Mouse (Mus musculus) midbrain, embryonic 16.5 days (tissue): ENCODE measurements around the gene Camta1. TPM values are rescaled to one million over a fixed set of nuclear protein-coding genes. Genes with fewer than 3 reads are reported as not detected.

ENCODE experiments used
- ATAC-seq: fragments of 200-750 bp; cut with Nextera tagmentation; 2 replicates; pipeline ENCODE4 v1.8.0; 2017; ENCODE audit warnings: moderate TSS enrichment
- H3K27ac ChIP-seq: fragments of 300-500 bp; sonication (generic); 2 replicates; pipeline ENCODE4 v1.5.1; 2014; ENCODE audit warnings: mild to moderate bottlenecking, low read length, mixed read lengths
- H3K27me3 ChIP-seq: fragments of 300-500 bp; sonication (generic); 2 replicates; pipeline ENCODE4 v1.6.1; 2014; ENCODE audit warnings: low read depth, low read length, mixed read lengths; ENCODE audit not compliant: control insufficient read depth, insufficient read depth
- H3K36me3 ChIP-seq: fragments of 300-500 bp; sonication (generic); 2 replicates; pipeline ENCODE4 v1.6.1; 2014; ENCODE audit warnings: mild to moderate bottlenecking, low read length, moderate library complexity, mixed read lengths; ENCODE audit not compliant: control insufficient read depth, insufficient read depth
- H3K4me1 ChIP-seq: fragments of 300-500 bp; sonication (generic); 2 replicates; pipeline ENCODE4 v1.6.1; 2014; ENCODE audit warnings: mild to moderate bottlenecking, low read length, mixed read lengths; ENCODE audit not compliant: control insufficient read depth, insufficient read depth
- H3K4me2 ChIP-seq: fragments of 300-500 bp; sonication (generic); 2 replicates; pipeline ENCODE4 v1.6.1; 2014; ENCODE audit warnings: mild to moderate bottlenecking, low read length, mixed read lengths
- H3K4me3 ChIP-seq: fragments of 300-500 bp; sonication (generic); 2 replicates; pipeline ENCODE4 v1.5.1; 2014; ENCODE audit warnings: low read depth, mild to moderate bottlenecking, low read length, moderate library complexity, mixed read lengths
- H3K9ac ChIP-seq: fragments of 300-500 bp; sonication (generic); 2 replicates; pipeline ENCODE4 v1.6.1; 2014; ENCODE audit warnings: low read depth, low read length, mixed read lengths
- H3K9me3 ChIP-seq: fragments of 300-500 bp; sonication (generic); replicated peaks from 2 replicates; pipeline ENCODE4 v1.6.1; 2014; ENCODE audit warnings: mild to moderate bottlenecking, low read length, mixed read lengths; ENCODE audit not compliant: control insufficient read depth, poor library complexity, severe bottlenecking
- WGBS: fragments of 180-500 bp; shearing (Covaris S2); extraction: QIAGEN DNeasy Blood & Tissue Kit; methylation state at CpG from one replicate; pipeline ENCODE4 v1.1.7; 2014; 5-methylcytosine and 5-hydroxymethylcytosine counted together
- polyA plus RNA-seq: library from polyadenylated mRNA; unstranded; fragments of >200 nt; fragmentation: Nextera tagmentation; extraction: Ambion mirVana; gene quantifications from 2 replicates; pipeline ENCODE4 v1.2.1, GENCODE M21; 2015

Gene Camta1
- polyA plus RNA-seq, 1 experiment from 2014 or later = 159 TPM

GRCm38 (mm10) chr4:150956369-150957105 lies 905.1 kb downstream of the Camta1 start:
- Histone ChIP-seq H3K9me3 (no peaks in the 10 kb centered on the region), H3K27ac (0 out of 2 replicates have a peak overlapping the region, but pooled peaks have one; percentile 29), H3K27me3 (no peaks in the 10 kb centered on the region), H3K36me3 (no peaks in the 10 kb centered on the region), H3K4me2 (no peak overlapping the region), H3K4me1 (peaks cover 3% of the 10 kb centered on the region; the same call in 1 of the 2 replicates), H3K4me3 (no peak overlapping the region), H3K9ac (no peak overlapping the region)
- peak; percentile 76; the same call in 1 of the 2 replicates for ATAC-seq
- 35% methylated on average over 13 of the region's 13 CpGs for WGBS

GRCm38 (mm10) chr4:150950972-150951371 lies 910.7 kb downstream of the Camta1 start:
- no peak for ATAC-seq
- 87% methylated on average over 10 of the region's 10 CpGs for WGBS
- no peaks in the 10 kb centered on the region for H3K4me1 ChIP-seq
- H3K4me2 ChIP-seq = no peak overlapping the region
- no peaks in the 10 kb centered on the region for H3K36me3 ChIP-seq
- H3K27ac ChIP-seq = no peak overlapping the region
- no peaks in the 10 kb centered on the region for H3K27me3 ChIP-seq
- no peaks in the 10 kb centered on the region for H3K9me3 ChIP-seq
- H3K4me3 ChIP-seq = no peak overlapping the region
- H3K9ac ChIP-seq = no peak overlapping the region

GRCm38 (mm10) chr4:150944707-150945106 lies 917.0 kb downstream of the Camta1 start:
- H3K9ac ChIP-seq = no peak overlapping the region
- no peaks in the 10 kb centered on the region for H3K36me3 ChIP-seq
- H3K9me3 ChIP-seq = no peaks in the 10 kb centered on the region
- H3K4me1 ChIP-seq = no peaks in the 10 kb centered on the region
- no peak for ATAC-seq
- no peaks in the 10 kb centered on the region for H3K27me3 ChIP-seq
- H3K4me2 ChIP-seq = no peak overlapping the region
- no peak overlapping the region for H3K4me3 ChIP-seq
- 94% methylated on average over 7 of the region's 7 CpGs for whole genome bisulfite sequencing
- no peak overlapping the region for H3K27ac ChIP-seq

GRCm38 (mm10) chr4:150939991-150940651 lies 921.6 kb downstream of the Camta1 start:
- H3K4me3 ChIP-seq = no peak overlapping the region
- no peak overlapping the region for H3K4me2 ChIP-seq
- H3K9ac ChIP-seq = no peak overlapping the region
- WGBS = 66% methylated on average over 13 of the region's 13 CpGs
- H3K27ac ChIP-seq = no peak overlapping the region
- ATAC-seq = no peak
- no peaks in the 10 kb centered on the region for H3K4me1 ChIP-seq
- no peaks in the 10 kb centered on the region for H3K27me3 ChIP-seq
- H3K9me3 ChIP-seq = no peaks in the 10 kb centered on the region
- no peaks in the 10 kb centered on the region for H3K36me3 ChIP-seq

GRCm38 (mm10) chr4:150938063-150938452 lies 923.6 kb downstream of the Camta1 start:
- Histone ChIP-seq H3K27me3 (no peaks in the 10 kb centered on the region), H3K36me3 (no peaks in the 10 kb centered on the region), H3K27ac (no peak overlapping the region), H3K4me1 (no peaks in the 10 kb centered on the region), H3K4me3 (no peak overlapping the region), H3K4me2 (peak overlapping the region; percentile 12; the same call in 1 of the 2 replicates), H3K9me3 (no peaks in the 10 kb centered on the region), H3K9ac (no peak overlapping the region)
- ATAC-seq = no peak
- WGBS = 66% methylated on average over 14 of the region's 14 CpGs

- Histone ChIP-seq H3K9me3 (no peaks in the 10 kb centered on the region), H3K27me3 (no peaks in the 10 kb centered on the region), H3K9ac (no peak overlapping the region), H3K4me1 (no peaks in the 10 kb centered on the region), H3K4me2 (peak overlapping the region; percentile 12; the same call in 1 of the 2 replicates), H3K4me3 (no peak overlapping the region), H3K36me3 (no peaks in the 10 kb centered on the region), H3K27ac (no peak overlapping the region)
- 80% methylated on average over 16 of the region's 16 CpGs for WGBS
- no peak for ATAC-seq
Observed at GRCm38 (mm10) chr4:150937293-150938062, 924.2 kb downstream of the Camta1 start.

- WGBS = 71% methylated on average over 1 of the region's 1 CpGs
- Histone ChIP-seq H3K36me3 (no peaks in the 10 kb centered on the region), H3K27me3 (no peaks in the 10 kb centered on the region), H3K9ac (no peak overlapping the region), H3K27ac (no peak overlapping the region), H3K9me3 (no peaks in the 10 kb centered on the region), H3K4me2 (no peak overlapping the region), H3K4me3 (no peak overlapping the region), H3K4me1 (no peaks in the 10 kb centered on the region)
- ATAC-seq = no peak
Observed at GRCm38 (mm10) chr4:150933503-150933902, 928.2 kb downstream of the Camta1 start.

- ATAC-seq = no peak
- 72% methylated on average over 10 of the region's 10 CpGs for WGBS
Observed at GRCm38 (mm10) chr4:150927789-150928188, 933.9 kb downstream of the Camta1 start.

More at GRCm38 (mm10) chr4:150927789-150928188, 933.9 kb downstream of the Camta1 start:
- no peaks in the 10 kb centered on the region for H3K36me3 ChIP-seq
- H3K9me3 ChIP-seq = no peaks in the 10 kb centered on the region
- no peak overlapping the region for H3K4me3 ChIP-seq
- H3K4me1 ChIP-seq = no peaks in the 10 kb centered on the region
- no peak overlapping the region for H3K27ac ChIP-seq
- H3K27me3 ChIP-seq = no peaks in the 10 kb centered on the region
- no peak overlapping the region for H3K9ac ChIP-seq
- no peak overlapping the region for H3K4me2 ChIP-seq
